Mouse (Mus musculus) G1E (cell line): ENCODE measurements around the gene Olfr48.

Experiments used
- CTCF ChIP-seq: IDR thresholded peaks from 2 replicates; pipeline ENCODE4 v1.5.1; 2012; ENCODE audit warnings: low read depth, low read length, inconsistent platforms, mixed read lengths
- GATA1 ChIP-seq: IDR thresholded peaks from 2 replicates; pipeline ENCODE4 v1.6.1; 2012; ENCODE audit warnings: borderline replicate concordance, low read length, inconsistent platforms, mixed read lengths
- GATA2 ChIP-seq: IDR thresholded peaks from 2 replicates; pipeline ENCODE4 v1.6.1; 2012; ENCODE audit warnings: low read depth, low read length, inconsistent platforms, borderline replicate concordance
- POLR2AphosphoS5 ChIP-seq: IDR thresholded peaks from 2 replicates; pipeline ENCODE4 v1.6.1; 2012; ENCODE audit warnings: low read depth, low read length, inconsistent platforms; ENCODE audit not compliant: insufficient replicate concordance
- TAL1 ChIP-seq: conservative IDR thresholded peaks from 2 replicates; pipeline ENCODE4 v1.6.1; 2012; ENCODE audit warnings: low read depth, low read length, inconsistent platforms, mixed read lengths

DNA sequence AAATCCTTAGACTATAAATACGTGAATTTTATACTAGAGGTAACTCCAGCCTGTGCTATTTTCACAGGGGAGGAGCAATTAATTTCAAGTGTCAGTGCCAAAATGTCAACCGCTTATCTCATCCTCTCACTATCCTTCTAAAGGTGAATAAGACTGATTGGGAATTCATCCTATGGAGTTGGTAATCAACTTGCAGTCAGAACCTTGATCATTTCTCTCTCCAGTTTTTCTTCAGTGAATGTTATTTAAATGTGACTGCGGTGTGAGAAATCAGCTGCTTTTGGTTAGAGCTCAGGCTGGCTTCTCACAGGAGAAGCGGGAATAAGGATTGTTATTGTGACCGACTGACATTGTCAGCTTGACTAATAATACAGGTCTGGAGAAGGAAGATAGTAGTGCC is at the start of gene Olfr48:
- TF ChIP-seq CTCF (no peak), GATA1 (no peak), TAL1 (no peak), GATA2 (no peak), POLR2AphosphoS5 (no peak)
